Mouse (Mus musculus) embryonic facial prominence, embryonic 10.5 days (tissue): ENCODE data around the gene Izumo3. TPM values are rescaled to one million over a fixed set of nuclear protein-coding genes. Genes with fewer than 3 reads are reported as not detected.
"Not testable (repeated sequence)": the region's sequence is repeated elsewhere in the genome, so short reads cannot be mapped to it uniquely, and the experiment has no call there.

Experiments
- DNase-seq: peaks from one replicate; pipeline ENCODE4 v3.0.0-alpha.2; 2017; ENCODE audit warnings: low spot score
- H3K27ac ChIP-seq: fragments of 300-500 bp; sonication (generic); replicated peaks from 2 replicates; pipeline ENCODE4 v1.5.1; 2016; ENCODE audit warnings: mild to moderate bottlenecking
- H3K27me3 ChIP-seq: fragments of 300-500 bp; sonication (generic); replicated peaks from 2 replicates; pipeline ENCODE4 v1.6.1; 2016; ENCODE audit warnings: low read depth, mild to moderate bottlenecking; ENCODE audit not compliant: poor library complexity, severe bottlenecking
- H3K36me3 ChIP-seq: fragments of 300-500 bp; sonication (generic); replicated peaks from 2 replicates; pipeline ENCODE4 v1.6.1; 2016; ENCODE audit warnings: mild to moderate bottlenecking, moderate library complexity
- H3K4me1 ChIP-seq: fragments of 300-500 bp; sonication (generic); 2 replicates; pipeline ENCODE4 v1.6.1; 2016
- H3K4me3 ChIP-seq: fragments of 300-500 bp; sonication (generic); 2 replicates; pipeline ENCODE4 v1.5.1; 2016; ENCODE audit warnings: mild to moderate bottlenecking, moderate library complexity
- H3K9me3 ChIP-seq: fragments of 300-500 bp; sonication (generic); 2 replicates; pipeline ENCODE4 v1.6.1; 2016; ENCODE audit warnings: mild to moderate bottlenecking
- WGBS: fragments of 180-500 bp; shearing (Covaris S2); methylation state at CpG from one replicate; pipeline ENCODE4 v1.1.7; 2016; 5-methylcytosine and 5-hydroxymethylcytosine counted together
- polyA plus RNA-seq: library from polyadenylated mRNA; unstranded; fragments of >200 nt; fragmentation: Nextera tagmentation; extraction: Ambion mirVana; gene quantifications from 2 replicates; pipeline ENCODE4 v1.2.1, GENCODE M21; 2016

Izumo3 gene
- not detected in 2 replicates for polyA plus RNA-seq

DNA sequence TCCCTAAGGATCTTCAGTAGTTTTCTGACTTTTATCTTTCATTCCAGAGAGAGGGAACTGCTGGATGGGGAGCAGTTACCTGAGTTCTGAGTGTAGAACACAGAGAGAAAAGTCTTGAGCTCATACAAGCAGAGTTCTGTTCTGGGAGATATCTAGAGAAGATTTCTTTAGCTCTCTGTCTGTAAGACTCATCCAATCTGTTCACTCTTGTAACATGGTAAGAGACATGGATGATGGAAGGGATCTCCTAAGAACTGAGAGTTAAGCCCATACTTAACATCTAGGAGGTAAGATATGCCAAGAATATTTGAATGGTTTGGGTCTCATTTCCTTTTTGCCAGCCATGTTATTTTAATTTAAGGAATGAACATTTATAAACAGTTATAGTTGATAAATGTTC lies at the start of gene Izumo3:
Izumo3 (minus strand) TSS at position 101 of the 400 bp plus-strand sequence.
- no peak within 1 kb of the TSS for H3K4me3 ChIP-seq
- no peaks in the 10 kb centered on the region for H3K36me3 ChIP-seq
- no peaks in the 10 kb centered on the region for H3K9me3 ChIP-seq
- no peaks in the 10 kb centered on the region for H3K4me1 ChIP-seq
- H3K27me3 ChIP-seq, result no peaks in the 10 kb centered on the region
- H3K27ac ChIP-seq, result no peak within 1 kb of the TSS
- no peak for DNase-seq

DNA sequence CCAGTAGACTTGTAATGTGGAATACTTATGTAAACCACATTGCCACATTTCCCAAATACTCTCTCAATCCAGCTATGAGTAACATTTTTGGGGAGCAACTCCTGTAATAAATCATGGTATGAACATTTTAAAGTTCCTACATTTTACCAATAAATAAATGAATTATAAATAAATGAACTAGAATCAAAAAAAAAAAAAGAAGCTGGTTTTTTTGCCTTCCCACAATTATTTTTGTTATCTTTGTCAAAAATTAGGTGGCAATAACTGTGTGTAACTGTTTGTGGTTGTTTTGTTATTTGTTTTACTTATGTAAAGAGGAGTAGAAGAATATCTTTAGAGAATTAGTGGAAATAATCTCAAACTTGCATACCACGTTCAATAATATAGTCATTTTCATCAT lies 44.6 kb upstream of the Izumo3 start, which contains the start of gene Gm12666:
Gm12666 (minus strand) TSS at position 101 of the 400 bp plus-strand sequence.
- not testable (repeated sequence) for H3K27ac ChIP-seq, H3K27me3 ChIP-seq, DNase-seq, H3K4me3 ChIP-seq, H3K36me3 ChIP-seq, H3K9me3 ChIP-seq, H3K4me1 ChIP-seq
- 88% methylated on average over 1 of the region's 1 CpGs for WGBS

- H3K27me3 ChIP-seq, result no peaks in the 10 kb centered on the region
- no peaks in the 10 kb centered on the region for H3K36me3 ChIP-seq
- no peak for DNase-seq
- no peak overlapping the region for H3K4me3 ChIP-seq
- H3K27ac ChIP-seq, result no peak overlapping the region
- no peaks in the 10 kb centered on the region for H3K4me1 ChIP-seq
- no peaks in the 10 kb centered on the region for H3K9me3 ChIP-seq
- WGBS, result 93% methylated on average over 1 of the region's 1 CpGs
Measured at GRCm38 (mm10) chr4:92152646-92153045, 5.6 kb upstream of the Izumo3 start.

DNA sequence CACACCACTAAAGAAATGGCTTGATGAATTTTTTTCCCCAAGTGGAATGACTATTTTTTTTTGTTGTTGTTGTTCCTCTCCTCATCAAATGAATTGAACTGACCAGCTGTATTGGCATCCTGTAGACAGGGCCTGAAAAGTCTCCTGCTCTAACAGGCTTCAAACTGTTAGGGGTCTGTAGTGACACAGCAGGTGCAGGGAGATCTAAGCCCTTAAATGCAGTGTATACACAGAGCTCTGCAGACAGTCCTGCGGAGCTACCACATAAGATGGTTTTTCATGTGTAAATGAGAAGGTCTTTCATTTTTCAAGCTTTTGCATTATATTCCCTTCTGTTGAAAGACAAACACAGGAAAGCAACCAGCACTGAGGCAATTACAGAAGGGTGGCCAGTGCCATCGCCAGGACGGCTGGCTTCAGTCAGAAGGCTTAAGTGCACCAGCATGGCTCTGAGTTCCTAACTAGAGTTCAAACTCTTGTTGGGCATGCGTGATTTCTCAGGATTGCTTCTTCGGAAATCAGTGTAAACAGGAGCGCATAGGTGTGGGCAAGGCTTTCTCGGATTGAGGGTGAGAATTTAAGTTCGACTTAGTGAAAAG lies 35.5 kb downstream of the Izumo3 start:
- Histone ChIP-seq H3K36me3 (no peaks in the 10 kb centered on the region), H3K9me3 (no peaks in the 10 kb centered on the region), H3K4me1 (no peaks in the 10 kb centered on the region), H3K27me3 (no peaks in the 10 kb centered on the region), H3K27ac (no peak overlapping the region), H3K4me3 (no peak overlapping the region)
- WGBS, result 28% methylated on average over 8 of the region's 8 CpGs
- DNase-seq, result no peak

- H3K36me3 ChIP-seq, result no peaks in the 10 kb centered on the region
- H3K9me3 ChIP-seq, result no peaks in the 10 kb centered on the region
Measured at GRCm38 (mm10) chr4:92097386-92097785, 49.6 kb downstream of the Izumo3 start.

GRCm38 (mm10) chr4:92095951-92096350 lies 51.1 kb downstream of the Izumo3 start:
- no peak overlapping the region for H3K27ac ChIP-seq
- WGBS, result 77% methylated on average over 1 of the region's 1 CpGs

More at GRCm38 (mm10) chr4:92097386-92097785, 49.6 kb downstream of the Izumo3 start:
- 92% methylated on average over 4 of the region's 4 CpGs for WGBS
- no peaks in the 10 kb centered on the region for H3K27me3 ChIP-seq
- no peaks in the 10 kb centered on the region for H3K4me1 ChIP-seq
- no peak for DNase-seq
- no peak overlapping the region for H3K27ac ChIP-seq
- H3K4me3 ChIP-seq, result no peak overlapping the region

More at GRCm38 (mm10) chr4:92095951-92096350, 51.1 kb downstream of the Izumo3 start:
- H3K27me3 ChIP-seq, result no peaks in the 10 kb centered on the region
- H3K4me1 ChIP-seq, result no peaks in the 10 kb centered on the region
- no peak overlapping the region for H3K4me3 ChIP-seq
- H3K9me3 ChIP-seq, result no peaks in the 10 kb centered on the region
- H3K36me3 ChIP-seq, result no peaks in the 10 kb centered on the region
- no peak for DNase-seq

Other genes starting within 250 kb of the Izumo3 start
- not detected in 2 replicates for gene Gm12666, start 44.5 kb upstream of the Izumo3 start, polyA plus RNA-seq